Mouse (Mus musculus): ENCODE results near the gene Otc. TPM values are rescaled to one million over a fixed set of nuclear protein-coding genes. Genes with fewer than 3 reads are reported as not detected.

Gene Otc
- polyA plus RNA-seq, 1 experiment from 2014 or later: not detected

DNA sequence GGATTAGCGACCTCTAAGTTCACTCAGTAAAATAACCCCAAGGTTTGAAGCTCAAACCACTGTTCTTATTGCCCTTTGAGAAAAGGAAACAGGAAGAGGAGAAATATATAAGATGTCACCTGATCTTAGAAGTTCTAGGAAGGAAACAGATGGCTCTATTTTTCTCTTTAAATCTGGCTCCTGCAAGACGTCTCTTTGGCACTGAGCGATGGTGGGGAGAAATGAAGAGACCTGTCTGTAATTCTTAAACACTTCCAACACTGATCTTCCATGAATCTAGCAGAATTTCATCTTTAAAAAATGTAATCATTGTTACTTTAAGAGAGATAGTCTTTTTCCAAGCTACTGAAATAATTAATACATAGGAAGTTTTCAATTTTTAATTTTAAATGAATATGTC lies 16.2 kb downstream of the Otc start:
- ATAC-seq (ENCODE audit: insufficient number of reproducible peaks, low FRiP score, low TSS enrichment, low read depth): no peak
- H3K9me3 ChIP-seq: no peaks in the 10 kb centered on the region
- no peaks in the 10 kb centered on the region for H3K27me3 ChIP-seq
- no peak overlapping the region for H3K4me2 ChIP-seq
- no peaks in the 10 kb centered on the region for H3K4me1 ChIP-seq
- 67% methylated on average over 3 of the region's 3 CpGs for WGBS
- no peaks in the 10 kb centered on the region for H3K36me3 ChIP-seq
- H3K9ac ChIP-seq: no peak overlapping the region
- H3K4me3 ChIP-seq: no peak overlapping the region
- no peak overlapping the region for H3K27ac ChIP-seq

GRCm38 (mm10) chrX:10268761-10269437 lies 16.8 kb downstream of the Otc start:
- WGBS: 75% methylated on average over 4 of the region's 4 CpGs

DNA sequence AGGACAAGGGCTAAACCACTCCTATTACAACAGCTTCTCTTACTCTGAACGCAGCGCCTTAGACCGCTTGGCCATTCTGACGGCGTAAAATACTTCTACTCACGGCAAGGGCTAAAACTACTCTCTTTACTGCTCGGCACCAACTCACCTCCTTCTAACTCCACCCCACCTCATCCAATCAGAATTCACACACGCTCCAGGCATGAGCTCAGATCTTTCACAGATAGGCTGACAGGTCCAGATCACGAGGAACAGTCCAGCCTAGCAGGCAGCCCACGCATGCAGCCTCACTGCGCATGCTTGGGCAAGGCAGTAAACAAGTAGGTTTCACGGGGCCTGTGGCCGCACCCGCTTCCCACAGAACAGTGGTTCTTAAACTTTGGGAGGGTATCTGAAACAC lies 45.2 kb downstream of the Otc start:
- Histone ChIP-seq H3K36me3 (no peaks in the 10 kb centered on the region), H3K4me2 (no peak overlapping the region), H3K27ac (no peak overlapping the region), H3K9ac (no peak overlapping the region), H3K9me3 (no peaks in the 10 kb centered on the region), H3K4me1 (no peaks in the 10 kb centered on the region), H3K27me3 (no peaks in the 10 kb centered on the region), H3K4me3 (no peak overlapping the region)
- no peak for ATAC-seq (ENCODE audit: insufficient number of reproducible peaks, low FRiP score, low TSS enrichment, low read depth)
- WGBS: 90% methylated on average over 14 of the region's 14 CpGs

More at GRCm38 (mm10) chrX:10268761-10269437, 16.8 kb downstream of the Otc start:
- Histone ChIP-seq H3K36me3 (no peaks in the 10 kb centered on the region), H3K4me1 (no peaks in the 10 kb centered on the region), H3K9me3 (no peaks in the 10 kb centered on the region), H3K4me3 (no peak overlapping the region), H3K4me2 (no peak overlapping the region), H3K9ac (no peak overlapping the region), H3K27me3 (no peaks in the 10 kb centered on the region), H3K27ac (no peak overlapping the region)
- no peak for ATAC-seq (ENCODE audit: insufficient number of reproducible peaks, low FRiP score, low TSS enrichment, low read depth)

GRCm38 (mm10) chrX:10318176-10318575 lies 66.1 kb downstream of the Otc start:
- Histone ChIP-seq H3K4me3 (no peak overlapping the region), H3K36me3 (no peaks in the 10 kb centered on the region), H3K27me3 (no peaks in the 10 kb centered on the region), H3K9me3 (no peaks in the 10 kb centered on the region), H3K4me1 (no peaks in the 10 kb centered on the region), H3K27ac (no peak overlapping the region), H3K9ac (no peak overlapping the region), H3K4me2 (no peak overlapping the region)
- no peak for ATAC-seq (ENCODE audit: insufficient number of reproducible peaks, low FRiP score, low TSS enrichment, low read depth)
- 73% methylated on average over 4 of the region's 4 CpGs for WGBS

DNA sequence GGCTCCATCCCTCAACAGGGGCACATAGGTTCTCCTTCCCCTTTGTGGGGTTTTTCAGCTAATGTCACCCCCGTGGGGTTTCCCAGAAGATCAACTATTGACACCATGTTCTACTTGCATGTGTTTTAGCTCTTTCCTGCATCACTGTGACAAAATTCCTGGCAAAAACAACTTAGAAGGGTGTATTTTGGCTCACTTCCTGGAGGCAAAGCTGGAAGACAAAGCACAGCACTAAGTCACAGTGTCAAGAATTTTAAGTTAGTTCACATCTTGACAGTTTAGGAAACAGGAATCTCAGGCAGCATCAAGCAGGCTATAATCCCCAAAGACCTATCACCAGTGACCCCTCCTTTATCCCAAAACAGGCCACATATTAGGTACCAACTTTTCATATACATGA lies 78.1 kb downstream of the Otc start:
- no peak for ATAC-seq (ENCODE audit: insufficient number of reproducible peaks, low FRiP score, low TSS enrichment, low read depth)
- no peaks in the 10 kb centered on the region for H3K9me3 ChIP-seq
- no peak overlapping the region for H3K4me3 ChIP-seq
- WGBS: 55% methylated on average over 1 of the region's 1 CpGs
- H3K4me2 ChIP-seq: no peak overlapping the region
- H3K4me1 ChIP-seq: no peaks in the 10 kb centered on the region
- H3K27ac ChIP-seq: no peak overlapping the region
- H3K36me3 ChIP-seq: no peaks in the 10 kb centered on the region
- H3K27me3 ChIP-seq: no peaks in the 10 kb centered on the region
- H3K9ac ChIP-seq: no peak overlapping the region

GRCm38 (mm10) chrX:10331749-10332148 lies 79.6 kb downstream of the Otc start:
- H3K36me3 ChIP-seq: no peaks in the 10 kb centered on the region
- H3K4me1 ChIP-seq: no peaks in the 10 kb centered on the region
- H3K4me2 ChIP-seq: no peak overlapping the region
- no peak overlapping the region for H3K27ac ChIP-seq
- no peaks in the 10 kb centered on the region for H3K27me3 ChIP-seq
- WGBS: 96% methylated on average over 1 of the region's 1 CpGs
- no peaks in the 10 kb centered on the region for H3K9me3 ChIP-seq
- H3K9ac ChIP-seq: no peak overlapping the region
- H3K4me3 ChIP-seq: no peak overlapping the region
- ATAC-seq (ENCODE audit: insufficient number of reproducible peaks, low FRiP score, low TSS enrichment, low read depth): no peak

DNA sequence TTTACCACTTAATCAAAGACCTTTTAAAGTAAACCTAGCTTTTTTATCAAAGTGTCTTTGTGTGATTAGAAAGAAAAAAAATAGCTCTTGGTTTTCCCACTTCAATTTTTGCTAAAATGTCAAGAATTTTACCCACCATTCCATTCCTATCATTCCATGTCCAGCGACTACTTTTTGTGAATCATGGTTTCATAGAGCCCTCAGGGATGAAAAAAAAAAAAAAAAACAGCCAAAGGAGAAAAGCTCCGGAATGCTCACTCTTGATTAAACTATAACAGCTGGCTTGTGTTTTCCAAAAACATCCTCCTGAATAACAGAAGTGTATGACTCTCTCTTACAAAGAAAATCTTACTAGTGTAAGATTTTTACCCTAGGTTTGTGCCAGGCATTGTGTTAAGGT lies 84.7 kb downstream of the Otc start:
- Histone ChIP-seq H3K9ac (no peak overlapping the region), H3K4me2 (no peak overlapping the region), H3K4me1 (no peaks in the 10 kb centered on the region), H3K27ac (no peak overlapping the region), H3K36me3 (no peaks in the 10 kb centered on the region), H3K27me3 (no peaks in the 10 kb centered on the region), H3K4me3 (no peak overlapping the region), H3K9me3 (no peaks in the 10 kb centered on the region)
- WGBS: 27% methylated on average over 2 of the region's 2 CpGs
- ATAC-seq (ENCODE audit: insufficient number of reproducible peaks, low FRiP score, low TSS enrichment, low read depth): no peak

DNA sequence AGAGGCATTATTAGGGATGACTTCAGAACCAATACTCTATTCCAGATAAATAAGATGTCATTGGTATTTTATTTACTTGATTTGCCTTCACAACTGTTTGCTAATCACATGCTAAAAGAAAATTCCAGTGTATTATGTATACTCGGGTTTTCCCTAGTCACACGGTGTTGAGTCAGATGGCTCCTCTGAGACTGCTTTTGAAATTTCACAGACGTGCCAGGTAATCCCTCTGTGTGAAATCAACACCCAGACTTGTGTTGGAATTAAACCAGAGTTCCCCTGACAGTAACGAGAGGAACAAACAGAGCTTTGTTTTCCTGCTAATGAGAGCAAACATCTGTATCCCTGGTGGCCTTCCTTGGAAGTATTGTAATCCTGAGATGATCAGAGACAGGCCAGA lies 103.8 kb downstream of the Otc start:
- no peaks in the 10 kb centered on the region for H3K36me3 ChIP-seq
- H3K9ac ChIP-seq: no peak overlapping the region
- no peaks in the 10 kb centered on the region for H3K9me3 ChIP-seq
- H3K27ac ChIP-seq: no peak overlapping the region
- H3K4me3 ChIP-seq: no peak overlapping the region
- 50% methylated on average over 4 of the region's 4 CpGs for WGBS
- H3K4me1 ChIP-seq: no peaks in the 10 kb centered on the region
- no peak overlapping the region for H3K4me2 ChIP-seq
- ATAC-seq (ENCODE audit: insufficient number of reproducible peaks, low FRiP score, low TSS enrichment, low read depth): no peak
- no peaks in the 10 kb centered on the region for H3K27me3 ChIP-seq

Other genes with a start within 250 kb of the Otc start
- gene Srpx, start 134.6 kb upstream of the Otc start, polyA plus RNA-seq (2015; fragmentation: Nextera tagmentation; extraction: Ambion mirVana): 76.7 and 88.1 TPM in 2 replicates
- gene Rpgr, start 35.4 kb upstream of the Otc start, polyA plus RNA-seq (2015; fragmentation: Nextera tagmentation; extraction: Ambion mirVana): 9.5 and 10.0 TPM in 2 replicates
- gene Tspan7, start 232.9 kb downstream of the Otc start, polyA plus RNA-seq (2015; fragmentation: Nextera tagmentation; extraction: Ambion mirVana): 70.9 and 84.0 TPM in 2 replicates